Mouse (Mus musculus) left cerebral cortex, adult 11 months (tissue): ENCODE results near the gene Atn1.

Experiments
- DNase-seq: peaks from one replicate; pipeline ENCODE4 v3.0.0; 2022; ENCODE audit warnings: low spot score

The Atn1 gene

GRCm38 (mm10) chr6:124711824-124712782, 44.2 kb downstream of the Atn1 start, which contains the start of the genes Emg1 and Phb2:
Emg1 (minus strand) TSS chr6:124712178.
Phb2 (plus strand) TSS chr6:124712336.
- peak; percentile 96 for DNase-seq

- DNase-seq = no peak
Observed at GRCm38 (mm10) chr6:124708289-124708889, 47.9 kb downstream of the Atn1 start.

- no peak for DNase-seq
Observed at GRCm38 (mm10) chr6:124706061-124706627, 50.2 kb downstream of the Atn1 start.

GRCm38 (mm10) chr6:124704417-124704816, 51.9 kb downstream of the Atn1 start:
- DNase-seq = no peak

- no peak for DNase-seq
Observed at GRCm38 (mm10) chr6:124703789-124704188, 52.5 kb downstream of the Atn1 start.

- no peak for DNase-seq
Observed at GRCm38 (mm10) chr6:124702784-124703103, 53.6 kb downstream of the Atn1 start.

GRCm38 (mm10) chr6:124702102-124702783, 54.1 kb downstream of the Atn1 start:
- DNase-seq = no peak

- DNase-seq = no peak
Observed at GRCm38 (mm10) chr6:124701338-124701737, 55.0 kb downstream of the Atn1 start.

GRCm38 (mm10) chr6:124699962-124700610, 56.2 kb downstream of the Atn1 start:
- DNase-seq = no peak

- DNase-seq = no peak
Observed at GRCm38 (mm10) chr6:124699366-124699765, 57.0 kb downstream of the Atn1 start.

- DNase-seq = no peak
Observed at GRCm38 (mm10) chr6:124698751-124699150, 57.6 kb downstream of the Atn1 start.

GRCm38 (mm10) chr6:124696441-124697150, 59.7 kb downstream of the Atn1 start:
- no peak for DNase-seq

GRCm38 (mm10) chr6:124694166-124694955, 62.0 kb downstream of the Atn1 start:
- no peak for DNase-seq

GRCm38 (mm10) chr6:124693243-124693981, 62.9 kb downstream of the Atn1 start:
- no peak for DNase-seq
